Mouse (Mus musculus) kidney, embryonic 16.5 days (tissue): ENCODE data around the gene Abca9. TPM values are rescaled to one million over a fixed set of nuclear protein-coding genes. Genes with fewer than 3 reads are reported as not detected.

Source experiments
- ATAC-seq: fragments of 200-750 bp; cut with Nextera tagmentation; 2 replicates; pipeline ENCODE4 v1.8.0; 2017; ENCODE audit warnings: moderate TSS enrichment; ENCODE audit not compliant: low FRiP score, low TSS enrichment
- H3K27ac ChIP-seq: fragments of 300-500 bp; sonication (generic); 2 replicates; pipeline ENCODE4 v1.5.1; 2014; ENCODE audit warnings: low read length
- H3K27me3 ChIP-seq: fragments of 300-500 bp; sonication (generic); 2 replicates; pipeline ENCODE4 v1.6.1; 2014; ENCODE audit warnings: low read length, control low read depth, mixed read lengths; ENCODE audit not compliant: insufficient read depth
- H3K36me3 ChIP-seq: fragments of 300-500 bp; sonication (generic); 2 replicates; pipeline ENCODE4 v1.6.1; 2014; ENCODE audit warnings: low read length, control low read depth, mixed read lengths; ENCODE audit not compliant: insufficient read depth
- H3K4me1 ChIP-seq: fragments of 300-500 bp; sonication (generic); 2 replicates; pipeline ENCODE4 v1.6.1; 2014; ENCODE audit warnings: low read length, control low read depth, mixed read lengths; ENCODE audit not compliant: insufficient read depth
- H3K4me2 ChIP-seq: fragments of 300-500 bp; sonication (generic); replicated peaks from 2 replicates; pipeline ENCODE4 v1.6.1; 2014; ENCODE audit warnings: low read depth, low read length
- H3K4me3 ChIP-seq: fragments of 300-500 bp; sonication (generic); 2 replicates; pipeline ENCODE4 v1.5.1; 2014; ENCODE audit warnings: mild to moderate bottlenecking, low read length
- H3K9ac ChIP-seq: fragments of 300-500 bp; sonication (generic); replicated peaks from 2 replicates; pipeline ENCODE4 v1.6.1; 2014; ENCODE audit warnings: low read length
- H3K9me3 ChIP-seq: fragments of 300-500 bp; sonication (generic); 2 replicates; pipeline ENCODE4 v1.6.1; 2016; ENCODE audit warnings: low read length, control low read depth
- WGBS: fragments of 180-500 bp; shearing (Covaris S2); extraction: QIAGEN DNeasy Blood & Tissue Kit; methylation state at CpG from one replicate; pipeline ENCODE4 v1.1.7; 2014; 5-methylcytosine and 5-hydroxymethylcytosine counted together
- polyA plus RNA-seq: library from polyadenylated mRNA; unstranded; fragments of >200 nt; fragmentation: Nextera tagmentation; extraction: Ambion mirVana; gene quantifications from 2 replicates; pipeline ENCODE4 v1.2.1, GENCODE M21; 2015

The Abca9 gene
- 1.0 and 1.1 TPM in 2 replicates for polyA plus RNA-seq

- Histone ChIP-seq H3K4me1 (0 out of 2 replicates have a peak, but pooled peaks cover 2% of the 10 kb centered on the region), H3K4me2 (peak within 1 kb of the TSS; percentile 3; the same call in 1 of the 2 replicates), H3K27ac (peak within 1 kb of the TSS; percentile 26; the same call in 1 of the 2 replicates), H3K9ac (no peak within 1 kb of the TSS), H3K4me3 (peak within 1 kb of the TSS; percentile 4; the same call in 1 of the 2 replicates), H3K27me3 (no peaks in the 10 kb centered on the region), H3K9me3 (no peaks in the 10 kb centered on the region), H3K36me3 (no peaks in the 10 kb centered on the region)
- no peak for ATAC-seq
- 54% methylated on average over 12 of the region's 12 CpGs for WGBS
These were observed at the start of gene Abca9 for GRCm38 (mm10) chr11:110167459-110168251. Gene Abca9 (minus strand): TSS chr11:110168196.

GRCm38 (mm10) chr11:110217118-110217517 is 49.1 kb upstream of the Abca9 start:
- H3K27ac ChIP-seq, result no peak overlapping the region
- H3K4me2 ChIP-seq, result no peak overlapping the region
- H3K27me3 ChIP-seq, result no peaks in the 10 kb centered on the region
- no peaks in the 10 kb centered on the region for H3K36me3 ChIP-seq
- H3K9me3 ChIP-seq, result no peaks in the 10 kb centered on the region
- H3K4me3 ChIP-seq, result no peak overlapping the region
- no peaks in the 10 kb centered on the region for H3K4me1 ChIP-seq
- no peak overlapping the region for H3K9ac ChIP-seq
- no peak for ATAC-seq

GRCm38 (mm10) chr11:110203930-110204329 is 35.9 kb upstream of the Abca9 start:
- 84% methylated on average over 5 of the region's 5 CpGs for WGBS
- Histone ChIP-seq H3K4me2 (no peak overlapping the region), H3K27ac (no peak overlapping the region), H3K36me3 (no peaks in the 10 kb centered on the region), H3K4me3 (no peak overlapping the region), H3K9me3 (no peaks in the 10 kb centered on the region), H3K4me1 (no peaks in the 10 kb centered on the region), H3K9ac (no peak overlapping the region), H3K27me3 (no peaks in the 10 kb centered on the region)
- no peak for ATAC-seq

GRCm38 (mm10) chr11:110198882-110199281 is 30.9 kb upstream of the Abca9 start:
- Histone ChIP-seq H3K4me2 (no peak overlapping the region), H3K9me3 (no peaks in the 10 kb centered on the region), H3K4me1 (no peaks in the 10 kb centered on the region), H3K27ac (no peak overlapping the region), H3K9ac (no peak overlapping the region), H3K4me3 (no peak overlapping the region), H3K36me3 (no peaks in the 10 kb centered on the region), H3K27me3 (no peaks in the 10 kb centered on the region)
- no peak for ATAC-seq
- 68% methylated on average over 3 of the region's 3 CpGs for WGBS

- H3K4me2 ChIP-seq, result no peak overlapping the region
- WGBS, result 86% methylated on average over 8 of the region's 8 CpGs
- no peak for ATAC-seq
These were observed 28.7 kb upstream of the Abca9 start for GRCm38 (mm10) chr11:110196561-110197306.

GRCm38 (mm10) chr11:110195310-110195709 is 27.3 kb upstream of the Abca9 start:
- no peaks in the 10 kb centered on the region for H3K9me3 ChIP-seq
- no peaks in the 10 kb centered on the region for H3K36me3 ChIP-seq
- no peak overlapping the region for H3K4me2 ChIP-seq
- H3K27ac ChIP-seq, result no peak overlapping the region
- no peaks in the 10 kb centered on the region for H3K4me1 ChIP-seq
- no peak overlapping the region for H3K4me3 ChIP-seq
- WGBS, result 86% methylated on average over 4 of the region's 4 CpGs
- no peak for ATAC-seq
- H3K9ac ChIP-seq, result no peak overlapping the region
- H3K27me3 ChIP-seq, result no peaks in the 10 kb centered on the region

More at GRCm38 (mm10) chr11:110196561-110197306, 28.7 kb upstream of the Abca9 start:
- Histone ChIP-seq H3K36me3 (no peaks in the 10 kb centered on the region), H3K27ac (no peak overlapping the region), H3K9ac (no peak overlapping the region), H3K4me3 (no peak overlapping the region), H3K27me3 (no peaks in the 10 kb centered on the region), H3K9me3 (no peaks in the 10 kb centered on the region), H3K4me1 (no peaks in the 10 kb centered on the region)

GRCm38 (mm10) chr11:110171212-110171611 is 3.2 kb upstream of the Abca9 start:
- H3K9me3 ChIP-seq, result no peaks in the 10 kb centered on the region
- H3K4me3 ChIP-seq, result no peak overlapping the region
- H3K9ac ChIP-seq, result no peak overlapping the region
- no peaks in the 10 kb centered on the region for H3K4me1 ChIP-seq
- H3K27me3 ChIP-seq, result no peaks in the 10 kb centered on the region
- no peak overlapping the region for H3K27ac ChIP-seq
- WGBS, result 97% methylated on average over 3 of the region's 3 CpGs
- H3K4me2 ChIP-seq, result no peak overlapping the region
- H3K36me3 ChIP-seq, result no peaks in the 10 kb centered on the region
- ATAC-seq, result no peak

GRCm38 (mm10) chr11:110165822-110166221 is 2.2 kb downstream of the Abca9 start:
- H3K4me2 ChIP-seq, result no peak overlapping the region
- H3K27me3 ChIP-seq, result no peaks in the 10 kb centered on the region
- H3K4me1 ChIP-seq, result 0 out of 2 replicates have a peak, but pooled peaks cover 2% of the 10 kb centered on the region
- H3K4me3 ChIP-seq, result no peak overlapping the region
- H3K36me3 ChIP-seq, result no peaks in the 10 kb centered on the region
- H3K9me3 ChIP-seq, result no peaks in the 10 kb centered on the region
- H3K27ac ChIP-seq, result no peak overlapping the region
- no peak overlapping the region for H3K9ac ChIP-seq
- ATAC-seq, result no peak
- 42% methylated on average over 3 of the region's 3 CpGs for WGBS

- H3K9me3 ChIP-seq, result no peaks in the 10 kb centered on the region
- no peak overlapping the region for H3K4me3 ChIP-seq
- H3K4me1 ChIP-seq, result 0 out of 2 replicates have a peak, but pooled peaks cover 2% of the 10 kb centered on the region
- H3K9ac ChIP-seq, result no peak overlapping the region
- no peak for ATAC-seq
- no peak overlapping the region for H3K27ac ChIP-seq
- H3K4me2 ChIP-seq, result no peak overlapping the region
- H3K27me3 ChIP-seq, result no peaks in the 10 kb centered on the region
- no peaks in the 10 kb centered on the region for H3K36me3 ChIP-seq
These were observed 2.6 kb downstream of the Abca9 start for GRCm38 (mm10) chr11:110165409-110165808.

GRCm38 (mm10) chr11:110157059-110157458 is 10.9 kb downstream of the Abca9 start:
- ATAC-seq, result no peak
- Histone ChIP-seq H3K4me2 (no peak overlapping the region), H3K27ac (no peak overlapping the region), H3K36me3 (no peaks in the 10 kb centered on the region), H3K4me3 (no peak overlapping the region), H3K27me3 (no peaks in the 10 kb centered on the region), H3K4me1 (no peaks in the 10 kb centered on the region), H3K9me3 (no peaks in the 10 kb centered on the region), H3K9ac (no peak overlapping the region)
- WGBS, result 63% methylated on average over 6 of the region's 6 CpGs
